Mouse (Mus musculus): ENCODE data around the gene Clmn. TPM values are rescaled to one million over a fixed set of nuclear protein-coding genes. Genes with fewer than 3 reads are reported as not detected.
A peak's percentile ranks its signal among the peaks of the same experiment; 100 is the strongest.

Clmn gene
- polyA plus RNA-seq, 1 experiment from 2014 or later: 4.5 TPM

DNA sequence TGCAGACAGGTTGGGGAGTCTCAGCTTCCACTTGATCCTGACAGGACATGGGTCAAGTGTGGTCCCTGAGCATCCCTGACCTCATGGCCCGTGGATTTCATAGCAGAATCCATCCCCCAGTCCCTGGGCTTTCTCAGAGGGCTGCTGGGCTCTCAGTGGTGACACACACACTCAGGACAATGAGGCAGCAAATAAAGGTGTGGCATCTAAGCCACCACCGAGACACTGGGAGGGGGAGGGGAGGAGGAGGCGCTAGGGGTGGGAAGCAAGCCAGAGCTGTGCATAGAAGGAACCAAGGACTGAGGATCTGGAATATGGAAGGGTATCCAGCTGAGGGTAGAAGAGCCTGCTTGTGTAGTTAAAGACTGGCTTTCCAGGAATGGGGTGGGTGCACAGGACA, 11.2 kb upstream of the Clmn start:
- Histone ChIP-seq H3K27me3 (replicated peaks) (no peaks in the 10 kb centered on the region), H3K4me2 (no peak overlapping the region), H3K4me1 (no peaks in the 10 kb centered on the region), H3K9me3 (no peaks in the 10 kb centered on the region), H3K4me3 (replicated peaks) (no peak overlapping the region), H3K9ac (no peak overlapping the region), H3K27ac (no peak overlapping the region), H3K36me3 (no peaks in the 10 kb centered on the region)
- ATAC-seq (ENCODE audit: insufficient read depth, low FRiP score, low read depth): peak; percentile 68
- WGBS: 26% methylated on average over 3 of the region's 3 CpGs

DNA sequence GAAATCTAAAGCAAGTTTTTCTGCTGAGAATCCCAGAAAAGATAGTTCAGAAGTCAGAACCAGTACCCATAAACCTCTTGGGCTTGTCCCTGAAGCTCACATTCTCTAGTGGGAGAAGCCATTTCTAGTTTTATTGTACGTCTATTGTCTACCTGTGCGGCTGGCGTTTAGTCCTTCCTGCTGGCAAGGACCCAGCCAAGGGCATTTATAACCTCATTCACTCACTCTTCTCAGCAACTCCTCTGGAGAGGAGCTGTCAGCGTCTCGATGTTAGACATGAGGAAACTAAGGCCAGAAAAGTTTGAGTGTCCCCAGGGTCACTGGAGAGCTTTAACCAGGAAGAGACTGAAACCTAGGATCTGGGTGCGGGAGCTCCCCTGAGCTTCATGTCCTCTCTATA, 7.1 kb upstream of the Clmn start:
- ATAC-seq (ENCODE audit: insufficient read depth, low FRiP score, low read depth): no peak
- 88% methylated on average over 6 of the region's 6 CpGs for WGBS
- Histone ChIP-seq H3K9me3 (no peaks in the 10 kb centered on the region), H3K27me3 (replicated peaks) (no peaks in the 10 kb centered on the region), H3K27ac (no peak overlapping the region), H3K4me1 (no peaks in the 10 kb centered on the region), H3K9ac (no peak overlapping the region), H3K4me3 (replicated peaks) (no peak overlapping the region), H3K4me2 (no peak overlapping the region), H3K36me3 (no peaks in the 10 kb centered on the region)

DNA sequence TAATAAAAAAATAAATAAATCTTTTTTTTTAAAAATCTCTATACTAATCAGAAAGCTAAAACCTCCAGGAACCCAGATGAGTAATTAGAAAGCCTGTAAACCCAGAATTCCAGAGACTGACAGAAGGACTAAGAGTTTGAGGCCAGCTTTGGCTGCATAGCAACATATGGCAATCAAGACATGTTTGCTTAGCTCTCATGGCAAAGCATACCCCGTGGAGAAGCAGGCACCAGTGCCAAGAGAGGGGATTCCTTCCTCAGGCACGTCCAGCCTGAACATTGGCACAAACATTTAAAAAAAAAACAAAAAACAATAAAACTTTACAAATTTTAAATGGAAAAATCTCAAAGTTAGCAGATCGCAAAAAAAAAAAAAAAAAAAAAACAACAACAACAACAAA, 4.9 kb upstream of the Clmn start:
- no peak for ATAC-seq (ENCODE audit: insufficient read depth, low FRiP score, low read depth)
- peaks cover 6% of the 10 kb centered on the region; the same call in 1 of the 2 replicates for H3K4me1 ChIP-seq
- WGBS: 78% methylated on average over 3 of the region's 3 CpGs

DNA sequence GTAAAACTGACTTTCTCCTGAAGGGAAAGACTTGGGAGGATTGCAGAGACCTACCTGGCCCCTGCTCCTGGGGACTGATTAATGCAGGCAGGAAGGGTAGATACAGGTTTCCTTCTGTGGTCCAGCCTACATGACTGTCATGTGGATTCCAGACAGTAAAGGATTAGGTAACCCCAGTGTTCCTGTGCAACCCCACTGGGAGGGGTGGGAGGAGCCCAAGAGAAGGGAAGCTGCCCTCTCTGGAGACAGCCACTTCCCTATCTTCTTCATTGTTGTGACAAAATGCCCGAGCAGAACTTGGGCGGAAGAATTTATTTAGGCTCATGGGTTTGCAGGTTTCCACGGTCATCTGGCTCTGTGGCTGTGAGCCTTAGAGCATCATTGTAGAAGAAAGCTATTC, 3.6 kb upstream of the Clmn start:
- Histone ChIP-seq H3K36me3 (no peaks in the 10 kb centered on the region), H3K9ac (no peak overlapping the region), H3K4me2 (no peak overlapping the region), H3K27me3 (replicated peaks) (no peaks in the 10 kb centered on the region), H3K9me3 (no peaks in the 10 kb centered on the region), H3K4me3 (replicated peaks) (no peak overlapping the region), H3K4me1 (peaks cover 10% of the 10 kb centered on the region; the same call in 1 of the 2 replicates), H3K27ac (no peak overlapping the region)
- ATAC-seq (ENCODE audit: insufficient read depth, low FRiP score, low read depth): no peak
- WGBS: 80% methylated on average over 3 of the region's 3 CpGs

More for the DNA sequence above, 4.9 kb upstream of the Clmn start:
- Histone ChIP-seq H3K27ac (no peak overlapping the region), H3K4me3 (replicated peaks) (no peak overlapping the region), H3K36me3 (no peaks in the 10 kb centered on the region), H3K9ac (no peak overlapping the region), H3K4me2 (no peak overlapping the region), H3K27me3 (replicated peaks) (no peaks in the 10 kb centered on the region), H3K9me3 (no peaks in the 10 kb centered on the region)

DNA sequence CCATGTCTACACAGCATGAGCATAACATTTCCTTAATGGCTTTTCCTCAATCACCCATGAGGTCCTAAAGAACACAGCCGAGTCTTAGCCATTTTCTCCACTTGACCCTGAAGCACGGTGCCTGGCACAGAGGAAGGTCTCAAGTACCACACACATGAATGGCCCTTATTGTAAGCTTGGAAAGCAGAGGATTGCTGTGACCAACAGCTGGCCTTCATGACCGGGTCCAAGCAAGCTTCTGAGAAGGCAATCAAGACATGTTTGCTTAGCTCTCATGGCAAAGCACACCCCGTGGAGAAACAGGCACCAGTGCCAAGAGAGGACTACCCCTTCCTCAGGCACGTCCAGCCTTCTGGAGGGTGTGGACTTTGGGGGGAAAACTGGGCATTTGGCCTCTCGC, 3.0 kb upstream of the Clmn start:
- H3K27ac ChIP-seq: no peak overlapping the region
- WGBS: 66% methylated on average over 6 of the region's 6 CpGs

DNA sequence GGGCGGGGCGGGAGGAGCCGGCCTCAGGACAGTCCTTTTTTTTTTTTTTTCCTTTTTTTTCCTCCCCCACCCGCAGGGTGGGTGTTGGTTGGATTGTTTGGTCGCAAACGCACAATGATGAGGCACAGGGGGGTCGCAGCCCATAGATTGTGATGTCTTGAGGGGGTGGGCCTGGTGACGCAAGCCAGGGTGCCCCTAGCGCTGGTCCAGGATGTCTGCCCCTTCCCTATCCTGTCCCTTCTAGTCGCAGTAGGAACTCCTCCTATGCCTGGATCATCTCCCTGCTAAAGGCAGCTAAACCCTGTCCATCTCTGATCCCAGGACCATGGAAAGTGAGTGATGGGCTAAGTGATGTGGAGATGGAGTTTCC, 275 bp upstream of the Clmn start:
- Histone ChIP-seq H3K4me1 (peaks cover 10% of the 10 kb centered on the region; the same call in 1 of the 2 replicates), H3K27ac (0 out of 2 replicates have a peak overlapping the region, but pooled peaks have one; percentile 11)

More for the DNA sequence above, 3.0 kb upstream of the Clmn start:
- no peak overlapping the region for H3K4me3 ChIP-seq (replicated peaks)
- peaks cover 10% of the 10 kb centered on the region; the same call in 1 of the 2 replicates for H3K4me1 ChIP-seq
- no peaks in the 10 kb centered on the region for H3K36me3 ChIP-seq
- H3K4me2 ChIP-seq: no peak overlapping the region
- H3K9me3 ChIP-seq: no peaks in the 10 kb centered on the region
- ATAC-seq (ENCODE audit: insufficient read depth, low FRiP score, low read depth): no peak
- H3K9ac ChIP-seq: no peak overlapping the region
- H3K27me3 ChIP-seq (replicated peaks): no peaks in the 10 kb centered on the region

DNA sequence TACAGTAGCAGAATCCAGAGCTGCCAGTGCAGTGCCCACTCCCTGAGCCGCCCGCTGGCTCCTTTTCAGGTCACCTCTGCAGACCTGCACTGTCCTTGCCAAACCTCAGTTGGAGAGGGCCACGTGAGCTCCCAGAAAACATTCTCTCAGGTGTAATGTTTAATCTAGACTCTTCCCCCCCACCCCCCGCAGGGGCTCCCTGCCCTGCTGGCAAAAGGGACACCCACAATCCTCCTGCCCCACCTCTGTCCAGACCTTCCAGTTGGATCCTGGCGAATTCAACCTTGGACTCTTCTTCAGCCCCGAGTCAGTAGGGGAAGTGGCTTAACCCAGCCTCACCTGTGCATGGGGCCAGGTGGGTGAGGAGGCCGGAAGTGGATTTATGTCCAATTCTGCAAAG, 1.2 kb downstream of the Clmn start:
- no peaks in the 10 kb centered on the region for H3K36me3 ChIP-seq
- peak; percentile 29; the same call in 1 of the 2 replicates for ATAC-seq (ENCODE audit: insufficient read depth, low FRiP score, low read depth)
- WGBS: 67% methylated on average over 7 of the region's 7 CpGs
- H3K9me3 ChIP-seq: no peaks in the 10 kb centered on the region
- no peak overlapping the region; the same call in 1 of the 2 replicates for H3K4me3 ChIP-seq (replicated peaks)
- no peak overlapping the region for H3K27ac ChIP-seq
- H3K27me3 ChIP-seq (replicated peaks): no peaks in the 10 kb centered on the region
- H3K4me1 ChIP-seq: peaks cover 14% of the 10 kb centered on the region; the same call in 1 of the 2 replicates
- no peak overlapping the region for H3K9ac ChIP-seq
- peak overlapping the region; percentile 95 for H3K4me2 ChIP-seq

More for the DNA sequence above, 275 bp upstream of the Clmn start:
- Histone ChIP-seq H3K4me2 (peak overlapping the region; percentile 95), H3K27me3 (replicated peaks) (no peaks in the 10 kb centered on the region), H3K4me3 (replicated peaks) (peak overlapping the region; percentile 66), H3K9me3 (no peaks in the 10 kb centered on the region), H3K36me3 (no peaks in the 10 kb centered on the region), H3K9ac (0 out of 2 replicates have a peak overlapping the region, but pooled peaks have one; percentile 4)
- peak; percentile 39; the same call in 1 of the 2 replicates for ATAC-seq (ENCODE audit: insufficient read depth, low FRiP score, low read depth)
- WGBS: 0% methylated on average over 7 of the region's 10 CpGs

DNA sequence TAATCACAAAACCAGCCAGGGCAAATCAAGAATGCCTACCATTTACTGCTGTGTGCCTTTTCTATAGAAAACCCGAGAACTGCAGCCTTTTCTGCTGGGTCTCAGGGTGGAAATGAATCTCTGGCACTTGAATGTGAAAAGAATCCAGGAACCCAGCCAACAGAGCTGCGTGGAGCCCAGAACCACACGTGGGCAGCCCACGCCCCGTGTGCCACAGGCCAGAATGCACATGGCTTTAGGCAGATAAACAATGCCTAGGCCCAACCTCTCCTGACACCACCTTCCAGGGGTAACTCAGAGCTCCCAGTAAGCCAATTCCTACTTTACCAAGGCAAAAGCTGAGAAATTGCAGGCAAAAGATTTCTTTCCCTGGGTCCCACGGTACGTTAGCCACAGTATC, 5.7 kb downstream of the Clmn start:
- ATAC-seq (ENCODE audit: insufficient read depth, low FRiP score, low read depth): no peak
- H3K9ac ChIP-seq: no peak overlapping the region
- H3K4me1 ChIP-seq: 0 out of 2 replicates have a peak, but pooled peaks cover 8% of the 10 kb centered on the region
- no peaks in the 10 kb centered on the region for H3K36me3 ChIP-seq
- no peaks in the 10 kb centered on the region for H3K9me3 ChIP-seq
- H3K4me2 ChIP-seq: no peak overlapping the region
- H3K4me3 ChIP-seq (replicated peaks): no peak overlapping the region
- no peaks in the 10 kb centered on the region for H3K27me3 ChIP-seq (replicated peaks)
- WGBS: 63% methylated on average over 7 of the region's 7 CpGs
- H3K27ac ChIP-seq: no peak overlapping the region

DNA sequence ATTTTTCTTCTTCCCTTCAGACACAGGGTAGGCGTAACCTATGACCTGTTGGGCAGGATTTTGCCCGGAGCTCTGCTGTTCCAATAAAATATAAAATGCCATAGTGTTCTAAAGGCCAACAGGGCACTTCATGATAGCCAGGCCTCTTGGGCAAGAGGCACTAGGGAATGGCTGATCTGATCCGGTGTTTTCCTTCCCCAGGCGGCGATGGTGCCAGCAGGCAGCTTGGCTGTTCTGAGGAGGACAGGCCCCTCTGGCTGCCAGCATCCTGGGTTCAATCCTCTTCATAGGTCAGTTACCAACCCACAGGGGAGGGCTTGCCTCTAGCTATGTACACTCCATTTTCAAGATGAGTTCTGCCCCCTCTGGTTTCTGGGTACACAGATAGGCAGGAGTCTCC, 6.1 kb downstream of the Clmn start:
- Histone ChIP-seq H3K9ac (no peak overlapping the region), H3K36me3 (no peaks in the 10 kb centered on the region), H3K4me1 (0 out of 2 replicates have a peak, but pooled peaks cover 6% of the 10 kb centered on the region), H3K4me2 (no peak overlapping the region), H3K4me3 (replicated peaks) (no peak overlapping the region), H3K27me3 (replicated peaks) (no peaks in the 10 kb centered on the region), H3K9me3 (no peaks in the 10 kb centered on the region), H3K27ac (no peak overlapping the region)
- ATAC-seq (ENCODE audit: insufficient read depth, low FRiP score, low read depth): no peak
- 82% methylated on average over 5 of the region's 5 CpGs for WGBS

DNA sequence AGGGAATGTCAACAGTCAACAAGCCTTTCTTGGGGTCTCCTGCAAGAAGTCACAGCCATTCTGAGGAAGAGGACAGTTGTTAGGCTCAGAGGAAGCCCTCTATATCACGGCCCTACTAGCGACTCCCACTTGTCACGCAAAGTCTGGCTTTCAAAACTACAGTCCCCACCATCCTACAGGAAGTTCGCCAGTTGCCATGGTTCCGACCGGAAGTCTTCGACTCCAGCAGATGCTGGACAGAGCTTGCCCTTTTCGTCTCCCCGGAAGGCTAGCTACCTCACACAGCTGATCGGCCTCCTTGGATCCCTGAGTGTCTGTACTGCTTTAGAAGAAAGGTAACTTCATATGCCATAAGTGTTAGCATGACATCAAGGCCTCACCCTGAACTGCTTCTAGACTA, 7.3 kb downstream of the Clmn start:
- H3K9ac ChIP-seq: no peak overlapping the region
- H3K27me3 ChIP-seq (replicated peaks): no peaks in the 10 kb centered on the region
- H3K4me2 ChIP-seq: no peak overlapping the region
- H3K4me3 ChIP-seq (replicated peaks): no peak overlapping the region
- H3K36me3 ChIP-seq: no peaks in the 10 kb centered on the region
- 0 out of 2 replicates have a peak, but pooled peaks cover 4% of the 10 kb centered on the region for H3K4me1 ChIP-seq
- ATAC-seq (ENCODE audit: insufficient read depth, low FRiP score, low read depth): no peak
- H3K27ac ChIP-seq: no peak overlapping the region
- 84% methylated on average over 10 of the region's 10 CpGs for WGBS
- H3K9me3 ChIP-seq: no peaks in the 10 kb centered on the region

DNA sequence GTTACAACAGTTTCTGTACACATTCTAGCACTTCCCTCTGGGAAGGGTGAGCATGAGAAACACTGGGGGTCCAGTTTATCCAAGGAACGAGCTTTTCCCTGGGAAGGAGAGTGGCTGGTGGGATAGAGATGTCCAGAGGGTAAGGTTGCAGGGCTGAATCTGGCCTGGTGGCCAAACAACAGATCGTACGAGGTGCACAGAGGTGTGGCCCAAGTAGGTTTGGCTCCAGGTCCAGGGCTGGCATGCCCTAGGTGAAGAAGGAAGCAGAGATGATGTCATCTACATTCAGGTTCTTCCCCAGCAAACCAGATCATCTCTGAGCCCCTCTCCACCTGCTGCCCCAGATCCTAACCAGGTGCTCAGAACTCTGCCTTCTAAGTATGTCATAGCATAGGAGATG, 8.3 kb downstream of the Clmn start:
- H3K27ac ChIP-seq: no peak overlapping the region
- no peak overlapping the region for H3K9ac ChIP-seq
- ATAC-seq (ENCODE audit: insufficient read depth, low FRiP score, low read depth): no peak
- no peaks in the 10 kb centered on the region for H3K27me3 ChIP-seq (replicated peaks)
- no peaks in the 10 kb centered on the region for H3K36me3 ChIP-seq
- WGBS: 67% methylated on average over 3 of the region's 3 CpGs
- H3K4me2 ChIP-seq: no peak overlapping the region
- no peaks in the 10 kb centered on the region for H3K9me3 ChIP-seq
- H3K4me1 ChIP-seq: peaks cover 10% of the 10 kb centered on the region
- no peak overlapping the region for H3K4me3 ChIP-seq (replicated peaks)

DNA sequence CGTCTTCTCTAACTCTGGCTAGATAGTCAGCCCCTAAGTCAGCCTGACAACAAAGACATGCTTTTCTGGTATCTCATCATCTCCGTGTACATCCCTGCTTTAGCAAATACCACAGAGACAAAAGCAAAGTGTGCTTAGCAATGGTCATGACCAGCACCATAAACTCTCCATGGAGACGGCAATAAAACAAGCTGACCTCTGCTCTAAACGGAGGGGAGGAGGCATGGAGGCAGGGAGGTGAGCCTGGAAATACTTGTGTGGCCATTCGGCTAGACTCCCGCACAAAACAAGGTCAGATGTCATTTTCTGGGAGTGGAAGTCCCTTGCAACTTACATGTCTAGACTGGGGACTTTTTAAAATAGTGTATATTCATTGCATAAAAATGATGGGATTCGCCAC, 9.3 kb downstream of the Clmn start:
- Histone ChIP-seq H3K9me3 (no peaks in the 10 kb centered on the region), H3K4me1 (peaks cover 13% of the 10 kb centered on the region), H3K4me2 (no peak overlapping the region), H3K36me3 (no peaks in the 10 kb centered on the region), H3K27ac (no peak overlapping the region), H3K9ac (no peak overlapping the region), H3K27me3 (replicated peaks) (no peaks in the 10 kb centered on the region), H3K4me3 (replicated peaks) (no peak overlapping the region)
- ATAC-seq (ENCODE audit: insufficient read depth, low FRiP score, low read depth): no peak
- WGBS: 56% methylated on average over 7 of the region's 7 CpGs

DNA sequence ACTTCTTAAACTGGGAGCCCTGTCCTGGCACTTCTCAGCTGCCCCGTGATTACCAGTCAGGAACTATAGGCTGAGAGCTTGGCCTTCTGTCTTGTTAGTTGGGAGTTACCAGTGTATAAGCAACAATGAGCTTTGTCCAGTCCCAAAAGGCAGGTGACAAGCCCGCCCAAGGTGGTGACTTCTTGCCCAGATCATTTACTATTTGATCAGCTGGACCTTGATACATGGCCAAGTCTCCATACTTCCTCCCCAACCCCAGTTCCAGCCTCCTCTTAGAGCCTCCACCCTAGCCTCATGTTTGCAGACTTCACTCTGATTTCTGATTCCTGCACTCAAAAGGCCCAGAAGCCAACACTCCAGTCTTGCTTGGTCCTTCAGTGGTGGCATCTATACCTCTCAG, 10.1 kb downstream of the Clmn start:
- Histone ChIP-seq H3K9me3 (no peaks in the 10 kb centered on the region), H3K4me2 (no peak overlapping the region), H3K27me3 (replicated peaks) (no peaks in the 10 kb centered on the region), H3K4me1 (peaks cover 13% of the 10 kb centered on the region), H3K4me3 (replicated peaks) (no peak overlapping the region), H3K9ac (no peak overlapping the region), H3K36me3 (no peaks in the 10 kb centered on the region), H3K27ac (no peak overlapping the region)
- ATAC-seq (ENCODE audit: insufficient read depth, low FRiP score, low read depth): no peak
- 85% methylated on average over 2 of the region's 2 CpGs for WGBS

Data from stomach, embryonic 15.5 days (tissue).